Mouse (Mus musculus) heart, adult 2 months (tissue): ENCODE measurements at regions not wholly inside any gene's neighbourhood (a gene's known extent, or its start where the extent isn't known, plus 50 kb on each side); places are given as distances from the start of the nearest gene placed in this dataset.

Source experiments
- DNase-seq, 2 experiments: peaks; one replicate each; pipeline ENCODE4 v3.0.0; 2021
- H3K27ac ChIP-seq: fragments of 200-600 bp; 2 replicates; pipeline ENCODE4 v1.8.1; 2022
- H3K27me3 ChIP-seq: fragments of 200-500 bp; 2 replicates; pipeline ENCODE4 v1.6.1; 2012; ENCODE audit warnings: mild to moderate bottlenecking, low read length, inconsistent platforms, mixed read lengths; ENCODE audit not compliant: control insufficient read depth, insufficient read depth
- H3K36me3 ChIP-seq: fragments of 200-500 bp; 2 replicates; pipeline ENCODE4 v1.6.1; 2012; ENCODE audit warnings: low read length, inconsistent platforms; ENCODE audit not compliant: control insufficient read depth, insufficient read depth
- H3K4me1 ChIP-seq: fragments of 200-500 bp; 2 replicates; pipeline ENCODE4 v1.6.1; 2011; ENCODE audit warnings: low read length; ENCODE audit not compliant: control insufficient read depth, insufficient read depth
- H3K4me3 ChIP-seq: fragments of 200-600 bp; 2 replicates; pipeline ENCODE4 v1.8.1; 2022
- H3K79me2 ChIP-seq: fragments of 200-500 bp; replicated peaks from 2 replicates; pipeline ENCODE4 v1.6.1; 2012; ENCODE audit warnings: mild to moderate bottlenecking, inconsistent platforms, low read length, moderate library complexity, mixed read lengths; ENCODE audit not compliant: control insufficient read depth, insufficient read depth
- H3K9ac ChIP-seq: fragments of 200-500 bp; 2 replicates; pipeline ENCODE4 v1.6.1; 2012; ENCODE audit warnings: low read depth, mild to moderate bottlenecking, control low read depth, inconsistent platforms, low read length, mixed read lengths
- CTCF ChIP-seq: fragments of 200-600 bp; IDR thresholded peaks from 2 replicates; pipeline ENCODE4 v1.8.1; 2022; ENCODE audit warnings: antibody characterized with exemption, mild to moderate bottlenecking, moderate library complexity
- EP300 ChIP-seq: fragments of 200-500 bp; IDR thresholded peaks from 2 replicates; pipeline ENCODE4 v1.6.1; 2011; ENCODE audit warnings: low read depth, low read length, control low read depth; ENCODE audit not compliant: insufficient read depth
- POLR2A ChIP-seq: fragments of 200-500 bp; IDR thresholded peaks from 2 replicates; pipeline ENCODE4 v1.6.1; 2011; ENCODE audit warnings: mild to moderate bottlenecking, low read depth, low read length, control low read depth; ENCODE audit not compliant: insufficient read depth
- WGBS: fragments of 180-500 bp; shearing (Covaris S2); methylation state at CpG from one replicate; pipeline ENCODE4 v1.1.7; 2018; 5-methylcytosine and 5-hydroxymethylcytosine counted together
- intact Hi-C: fragments of 180-260 bp; cut with DNase I; formaldehyde crosslinking; loops from one replicate; pipeline ENCODE4 v1.15.1; 2025

DNA sequence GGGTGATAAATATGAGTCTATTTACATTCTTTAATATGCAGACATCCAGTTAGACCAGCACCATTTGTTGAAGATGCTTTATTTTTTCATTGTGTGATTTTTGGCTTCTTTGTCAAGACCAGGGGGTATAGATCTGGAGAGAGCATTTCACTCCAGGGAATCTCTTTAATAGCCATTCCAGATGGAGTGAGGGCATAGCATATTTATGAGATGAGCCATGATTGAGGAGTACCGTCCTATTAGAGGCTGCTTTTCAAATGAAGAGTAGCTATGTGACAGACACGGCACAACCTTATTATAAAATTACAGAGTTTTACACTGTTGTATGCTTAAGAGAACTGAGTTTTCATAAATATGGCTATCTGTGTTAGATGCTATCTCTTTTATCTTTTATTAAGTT is 448.6 kb upstream of the Impg1 start:
- Histone ChIP-seq H3K4me3 (no peak overlapping the region), H3K9ac (no peak overlapping the region), H3K79me2 (no peaks in the 10 kb centered on the region), H3K4me1 (no peaks in the 10 kb centered on the region), H3K36me3 (no peaks in the 10 kb centered on the region), H3K27me3 (no peaks in the 10 kb centered on the region), H3K27ac (no peak overlapping the region)
- no peak for TF ChIP-seq EP300
- intact Hi-C loops = no loop called here
- 86% methylated on average over 2 of the region's 2 CpGs for WGBS
- no peak for DNase-seq

DNA sequence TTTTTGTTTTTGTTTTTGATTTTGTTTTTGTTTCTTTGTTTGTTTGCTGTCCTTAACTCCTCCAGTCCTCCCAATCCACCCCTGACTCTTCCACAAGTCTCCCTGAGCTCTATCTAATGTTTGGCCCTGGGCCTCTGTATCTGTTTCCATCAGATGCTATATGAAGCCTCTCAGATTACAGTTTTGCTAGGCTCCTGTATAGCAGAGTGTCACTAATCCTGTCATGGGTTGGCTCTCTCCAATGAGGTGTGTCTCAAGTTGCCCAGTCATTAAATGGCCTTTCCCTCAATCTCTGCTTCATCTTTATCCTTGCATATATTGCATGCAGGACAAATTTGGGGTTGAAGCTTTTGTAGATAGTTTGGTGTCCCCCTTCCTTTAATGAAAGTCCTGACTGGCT is 446.9 kb upstream of the Impg1 start:
- Histone ChIP-seq H3K27me3 (no peaks in the 10 kb centered on the region), H3K27ac (no peak overlapping the region), H3K4me1 (no peaks in the 10 kb centered on the region), H3K36me3 (no peaks in the 10 kb centered on the region), H3K79me2 (no peaks in the 10 kb centered on the region), H3K9ac (no peak overlapping the region), H3K4me3 (no peak overlapping the region)
- TF ChIP-seq EP300 (no peak), POLR2A (no peak), CTCF (no peak)
- intact Hi-C loops = no loop called here
- no peak for DNase-seq

DNA sequence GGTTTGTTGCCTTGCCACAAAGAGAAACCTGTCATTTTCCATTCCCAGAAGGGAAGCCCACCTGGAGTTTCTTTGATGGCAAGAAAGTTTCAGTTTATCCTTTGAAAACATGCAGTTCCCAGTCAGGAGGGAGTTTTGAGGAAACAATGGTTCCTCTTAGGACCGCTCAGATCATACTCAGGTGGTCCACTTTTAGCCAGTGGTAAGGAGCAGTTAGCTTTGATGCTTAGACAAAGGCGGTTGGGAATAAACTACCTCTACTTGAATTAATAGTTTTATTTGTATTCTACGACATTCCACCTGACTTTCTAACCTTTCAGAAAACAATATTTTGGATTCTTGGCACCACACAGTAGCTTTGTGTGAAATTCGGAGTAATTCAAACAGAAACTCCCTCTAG is 401.5 kb upstream of the Impg1 start:
- TF ChIP-seq POLR2A (no peak), CTCF (no peak), EP300 (no peak)
- no peaks in the 10 kb centered on the region for H3K79me2 ChIP-seq
- 78% methylated on average over 4 of the region's 4 CpGs for WGBS
- H3K4me3 ChIP-seq = no peak overlapping the region
- no peak overlapping the region for H3K9ac ChIP-seq
- intact Hi-C loops = no loop called here
- no peak for DNase-seq
- no peaks in the 10 kb centered on the region for H3K36me3 ChIP-seq
- no peak overlapping the region for H3K27ac ChIP-seq
- no peaks in the 10 kb centered on the region for H3K4me1 ChIP-seq
- H3K27me3 ChIP-seq = no peaks in the 10 kb centered on the region

DNA sequence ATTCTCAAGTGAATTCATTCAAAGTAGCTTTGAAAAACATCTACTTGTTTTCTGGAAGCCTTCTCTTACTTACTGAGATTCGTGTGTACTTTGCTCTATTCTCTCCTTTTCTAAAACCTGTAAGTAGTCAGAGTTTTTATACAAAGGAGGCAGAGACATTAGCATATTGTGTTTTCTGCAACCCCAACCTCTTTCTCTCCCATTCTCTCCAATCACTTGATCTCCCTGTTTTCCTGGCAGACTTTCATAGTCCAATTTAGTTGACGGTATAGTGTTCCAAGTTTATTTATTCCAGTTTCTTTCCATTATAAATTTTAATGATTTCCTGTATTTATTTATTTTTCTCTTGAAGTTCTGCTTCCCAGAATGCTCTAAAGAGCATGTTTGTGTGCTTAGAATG is 393.7 kb upstream of the Impg1 start:
- Histone ChIP-seq H3K36me3 (no peaks in the 10 kb centered on the region), H3K27me3 (no peaks in the 10 kb centered on the region), H3K79me2 (no peaks in the 10 kb centered on the region), H3K9ac (no peak overlapping the region), H3K4me1 (no peaks in the 10 kb centered on the region), H3K27ac (no peak overlapping the region), H3K4me3 (no peak overlapping the region)
- TF ChIP-seq POLR2A = no peak
- no peak for TF ChIP-seq EP300
- TF ChIP-seq CTCF = no peak
- 60% methylated on average over 2 of the region's 2 CpGs for WGBS
- intact Hi-C loops = no loop called here
- DNase-seq = no peak

DNA sequence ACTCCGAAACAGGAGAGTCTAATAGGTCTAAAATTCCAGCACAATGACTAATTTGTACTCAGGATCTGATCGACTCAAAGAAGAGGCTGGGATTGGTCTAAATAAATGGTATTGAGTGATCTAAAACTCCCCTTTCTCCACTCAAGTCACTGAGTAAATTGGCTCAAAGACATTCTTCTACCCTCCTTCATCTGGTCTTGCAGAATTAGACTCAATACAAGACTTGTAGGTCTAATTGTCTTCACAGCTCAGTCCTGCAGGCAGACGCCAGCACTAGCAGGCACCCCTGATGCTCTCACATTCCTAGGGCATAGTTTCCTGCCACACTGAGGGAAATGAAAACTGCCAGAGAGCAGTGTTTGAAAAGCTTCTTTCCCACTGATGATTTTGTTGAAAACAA is 382.9 kb upstream of the Impg1 start:
- no peaks in the 10 kb centered on the region for H3K27me3 ChIP-seq
- H3K27ac ChIP-seq = no peak overlapping the region
- no peak for DNase-seq
- H3K36me3 ChIP-seq = no peaks in the 10 kb centered on the region
- no peaks in the 10 kb centered on the region for H3K4me1 ChIP-seq
- H3K79me2 ChIP-seq = no peaks in the 10 kb centered on the region
- intact Hi-C loops = no loop called here
- 59% methylated on average over 3 of the region's 3 CpGs for WGBS
- no peak for TF ChIP-seq POLR2A
- no peak for TF ChIP-seq EP300
- TF ChIP-seq CTCF = no peak
- no peak overlapping the region for H3K9ac ChIP-seq
- no peak overlapping the region for H3K4me3 ChIP-seq

DNA sequence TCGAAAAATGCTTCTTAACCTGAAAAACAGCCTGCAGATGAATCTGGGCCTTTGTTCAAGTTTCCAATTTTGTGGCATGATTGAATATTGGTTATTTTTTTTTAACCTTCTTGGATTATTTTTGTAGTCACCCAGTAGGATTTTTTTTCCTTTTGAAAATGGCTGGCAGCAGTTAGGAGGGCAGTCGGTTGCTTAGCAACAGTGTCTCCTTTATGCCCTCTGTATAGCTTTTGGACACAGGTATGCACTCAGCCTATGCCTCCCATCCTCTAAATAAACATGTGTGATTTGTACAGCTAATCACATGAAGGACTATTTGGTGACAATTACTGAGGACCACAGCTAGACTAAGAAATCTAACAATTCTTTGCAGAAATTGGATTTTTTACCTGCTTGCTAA is 367.5 kb upstream of the Impg1 start:
- TF ChIP-seq EP300 (no peak), POLR2A (no peak), CTCF (no peak)
- H3K4me3 ChIP-seq = no peak overlapping the region
- no peaks in the 10 kb centered on the region for H3K79me2 ChIP-seq
- H3K27me3 ChIP-seq = no peaks in the 10 kb centered on the region
- H3K27ac ChIP-seq = no peak overlapping the region
- H3K36me3 ChIP-seq = no peaks in the 10 kb centered on the region
- no peak for DNase-seq
- intact Hi-C loops = no loop called here
- no peak overlapping the region for H3K9ac ChIP-seq
- H3K4me1 ChIP-seq = no peaks in the 10 kb centered on the region
- 81% methylated on average over 2 of the region's 2 CpGs for WGBS

DNA sequence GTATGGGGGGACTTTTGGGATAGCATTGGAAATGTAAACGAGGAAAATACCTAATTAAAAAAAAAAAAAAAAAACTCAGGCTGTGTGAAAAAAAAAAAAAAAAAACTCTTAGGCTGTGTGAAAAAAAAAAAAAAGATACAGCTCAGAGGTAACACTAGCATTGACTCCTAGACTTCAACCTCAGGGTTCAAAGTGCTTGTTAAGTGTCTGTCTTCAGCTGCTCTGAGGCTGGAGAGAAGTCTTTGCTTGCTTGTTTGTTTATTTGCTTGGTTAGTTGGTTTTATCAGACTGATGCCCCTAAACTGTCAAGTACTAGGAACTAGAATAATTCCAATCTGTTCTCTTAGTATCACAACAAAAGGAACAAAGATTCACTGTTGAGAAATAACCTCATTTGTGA is 360.1 kb upstream of the Impg1 start:
- Histone ChIP-seq H3K79me2 (no peaks in the 10 kb centered on the region), H3K27me3 (no peaks in the 10 kb centered on the region), H3K9ac (no peak overlapping the region), H3K27ac (no peak overlapping the region), H3K4me3 (no peak overlapping the region), H3K36me3 (no peaks in the 10 kb centered on the region), H3K4me1 (no peaks in the 10 kb centered on the region)
- TF ChIP-seq POLR2A (no peak), EP300 (no peak), CTCF (no peak)
- intact Hi-C loops = no loop called here
- 50% methylated on average over 1 of the region's 1 CpGs for WGBS
- DNase-seq = no peak
